ENCODE assay signal across 8 mouse cellular contexts in genomic region chr19:42519760-42520159, GRCm38 (mm10). TPM values are rescaled to one million over a fixed set of nuclear protein-coding genes. Genes with fewer than 3 reads are reported as not detected.
DNase-seq lines count a peak whose midpoint lies in the region; ATAC-seq lines count a peak whose summit lies in the region.

No protein-coding gene starts in this region.

- H3K27me3 ChIP-seq in kidney, embryonic 16.5 days (ENCODE audit: insufficient read depth, low read length), result no peaks in the 10 kb centered on the region
- H3K27me3 ChIP-seq in forebrain, embryonic 13.5 days, result no peaks in the 10 kb centered on the region
- H3K27me3 ChIP-seq in liver, embryonic 13.5 days, result 0 out of 2 replicates have a peak, but pooled peaks cover 3% of the 10 kb centered on the region

- 44% methylated on average over 9 of the region's 9 CpGs for WGBS in kidney, embryonic 16.5 days
- WGBS in forebrain, embryonic 13.5 days, result 56% methylated on average over 9 of the region's 9 CpGs
- 42% methylated on average over 9 of the region's 9 CpGs for WGBS in liver, embryonic 13.5 days (ENCODE audit: insufficient replicate concordance)

- H3K27ac ChIP-seq in kidney, embryonic 16.5 days (ENCODE audit: low read length), result no peak overlapping the region
- no peak overlapping the region for H3K27ac ChIP-seq in forebrain, embryonic 13.5 days
- no peak overlapping the region for H3K27ac ChIP-seq in liver, embryonic 13.5 days

- peak overlapping the region; percentile 88 for H3K4me3 ChIP-seq in kidney, embryonic 16.5 days (ENCODE audit: low read length)
- peak overlapping the region; percentile 86 for H3K4me3 ChIP-seq in forebrain, embryonic 13.5 days
- peak overlapping the region; percentile 92 for H3K4me3 ChIP-seq in liver, embryonic 13.5 days (replicated peaks)

- ATAC-seq in kidney, embryonic 16.5 days (ENCODE audit: low FRiP score, low TSS enrichment), result no peak
- ATAC-seq in forebrain, embryonic 13.5 days, result no peak
- ATAC-seq in liver, embryonic 13.5 days (ENCODE audit: low read depth), result no peak

- H3K4me1 ChIP-seq in kidney, embryonic 16.5 days (ENCODE audit: insufficient read depth, low read length), result peaks cover 12% of the 10 kb centered on the region
- peaks cover 15% of the 10 kb centered on the region for H3K4me1 ChIP-seq in forebrain, embryonic 13.5 days
- H3K4me1 ChIP-seq in liver, embryonic 13.5 days (replicated peaks), result peaks cover 42% of the 10 kb centered on the region

- H3K9me3 ChIP-seq in kidney, embryonic 16.5 days (ENCODE audit: low read length), result no peaks in the 10 kb centered on the region
- H3K9me3 ChIP-seq in forebrain, embryonic 13.5 days (replicated peaks), result no peaks in the 10 kb centered on the region
- H3K9me3 ChIP-seq in liver, embryonic 13.5 days (replicated peaks), result no peaks in the 10 kb centered on the region

- peak overlapping the region; percentile 97 for H3K9ac ChIP-seq in kidney, embryonic 16.5 days (replicated peaks; ENCODE audit: low read length)
- H3K9ac ChIP-seq in forebrain, embryonic 13.5 days, result peak overlapping the region; percentile 89; the same call in 1 of the 2 replicates
- H3K9ac ChIP-seq in liver, embryonic 13.5 days, result peak overlapping the region; percentile 92

- H3K36me3 ChIP-seq in kidney, embryonic 16.5 days (ENCODE audit: insufficient read depth, low read length), result no peaks in the 10 kb centered on the region
- no peaks in the 10 kb centered on the region for H3K36me3 ChIP-seq in forebrain, embryonic 13.5 days (ENCODE audit: poor library complexity, severe bottlenecking)
- H3K36me3 ChIP-seq in liver, embryonic 13.5 days, result no peaks in the 10 kb centered on the region

- peak overlapping the region; percentile 70 for H3K4me2 ChIP-seq in kidney, embryonic 16.5 days (replicated peaks; ENCODE audit: low read depth, low read length)
- H3K4me2 ChIP-seq in forebrain, embryonic 13.5 days, result peak overlapping the region; percentile 76
- peak overlapping the region; percentile 84 for H3K4me2 ChIP-seq in liver, embryonic 13.5 days

- no peak for DNase-seq in kidney, postnatal 14 days
- peak; percentile 31 for DNase-seq in MEL-GATA-1-ER (ENCODE audit: extremely low read depth, low read depth)
- DNase-seq in liver, embryonic 13.5 days, result no peak
- no peak for DNase-seq in layer of hippocampus, adult 11-12 months (ENCODE audit: low spot score)
- DNase-seq in frontal cortex, adult 2 months (ENCODE audit: extremely low spot score in 1 of 2, low spot score in 1 of 2), result no peak
- no peak for DNase-seq in testis, postnatal 10 days (ENCODE audit: low spot score)

RNA-seq across cellular contexts. Expression of gene R3hcc1l, which starts 1.2 kb away (rescaled TPM):
- polyA plus RNA-seq in kidney, embryonic 16.5 days (2015; fragmentation: Nextera tagmentation; extraction: Ambion mirVana), result 19.2 and 22.7 TPM in 2 replicates
- 15.9 and 18.1 TPM in 2 replicates for polyA plus RNA-seq in forebrain, embryonic 13.5 days (2015; fragmentation: Nextera tagmentation; extraction: Ambion mirVana)
- 11.1 and 15.5 TPM in 2 replicates for polyA plus RNA-seq in liver, embryonic 13.5 days (2015; fragmentation: Nextera tagmentation; extraction: Ambion mirVana)
- 13.0 and 15.2 TPM in 2 replicates for polyA plus RNA-seq in frontal cortex, adult 2 months (2012; rRNA removed)
